Mouse (Mus musculus) bone marrow macrophage, adult 2 months (primary cell): Measurements from ENCODE around the gene Spint1.

ENCODE experiments used
- CTCF ChIP-seq: IDR thresholded peaks from 2 replicates; pipeline ENCODE4 v1.5.1; 2012; ENCODE audit warnings: low read depth, mild to moderate bottlenecking, low read length, moderate library complexity
- POLR2A ChIP-seq: IDR thresholded peaks from 2 replicates; pipeline ENCODE4 v1.6.1; 2012; ENCODE audit warnings: mild to moderate bottlenecking, low read depth, low read length, borderline replicate concordance

DNA sequence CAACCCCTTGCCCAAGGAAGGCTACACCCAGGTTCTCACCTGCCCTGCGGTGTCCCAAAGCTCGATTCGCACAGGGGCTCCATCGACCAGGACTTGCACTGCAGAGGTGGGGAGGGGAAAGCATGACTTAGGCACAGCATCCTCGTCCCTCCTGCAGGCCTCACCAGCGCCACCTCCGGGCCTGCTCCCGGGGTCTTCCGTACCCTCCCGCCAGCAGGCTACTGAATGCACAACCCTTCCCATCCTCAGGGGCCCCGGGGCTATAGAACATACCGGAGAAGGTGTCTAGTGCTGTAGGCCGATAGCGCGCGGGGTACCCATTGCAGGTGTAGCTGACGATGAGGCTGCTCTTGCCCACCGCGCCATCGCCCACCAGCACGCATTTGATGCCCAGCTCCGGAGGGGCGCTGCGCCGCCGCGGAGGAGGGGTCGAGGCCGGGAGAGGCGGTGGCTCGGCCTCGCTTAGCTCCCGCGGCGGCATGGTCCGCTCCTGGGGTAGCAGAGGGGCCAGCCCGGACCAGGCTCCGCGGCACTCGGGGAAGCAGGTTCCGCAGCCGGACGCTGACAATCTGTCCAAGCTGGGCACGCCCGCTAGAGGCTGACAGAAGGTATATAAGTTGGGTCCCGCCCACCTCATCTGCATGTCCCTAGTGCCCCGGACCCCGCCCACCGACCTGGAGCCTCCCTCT is 33.6 kb downstream of the Spint1 start, which contains the start of gene Rhov:
- TF ChIP-seq CTCF = no peak
- no peak for TF ChIP-seq POLR2A
